Mouse (Mus musculus) megakaryocyte, embryonic 14.5 days (primary cell): ENCODE results near the gene Pop5.

Source experiments
- FLI1 ChIP-seq: IDR thresholded peaks from 2 replicates; pipeline ENCODE4 v1.6.1; 2012; ENCODE audit warnings: low read length, inconsistent platforms, mixed read lengths
- GATA1 ChIP-seq: IDR thresholded peaks from 3 replicates; pipeline ENCODE4 v1.6.1; 2012; ENCODE audit warnings: mixed read lengths, low read length, inconsistent platforms, borderline replicate concordance

DNA sequence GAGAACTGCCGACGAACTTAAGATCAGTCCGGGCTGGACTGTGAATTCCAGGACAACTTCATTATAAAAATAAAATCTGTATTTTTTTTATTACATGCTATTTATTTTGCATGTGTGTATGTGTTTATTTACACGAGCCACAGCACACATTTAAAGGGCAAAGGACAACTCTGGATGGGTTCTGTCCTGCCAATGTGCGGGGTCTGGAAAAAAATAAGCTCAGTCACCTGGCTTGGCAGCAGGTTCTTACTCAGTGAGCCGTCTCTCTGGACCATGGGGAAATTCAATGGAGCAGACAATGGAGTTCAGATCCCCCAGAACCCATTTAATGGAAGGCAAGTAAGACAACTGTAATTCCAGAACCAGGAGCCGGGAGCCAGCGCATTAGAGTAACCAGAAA is 25.5 kb downstream of the Pop5 start:
- TF ChIP-seq FLI1 (no peak), GATA1 (no peak)
